Mouse (Mus musculus) embryo, embryonic 11.5 days (tissue): ENCODE measurements around the gene Chrna3.

ENCODE experiments used
- DNase-seq: peaks from one replicate; pipeline ENCODE4 v3.0.0-alpha.2; 2012; ENCODE audit warnings: low read depth, low spot score

Gene Chrna3

GRCm38 (mm10) chr9:55026275-55026663, at the start of gene Chrna3:
Gene Chrna3 (minus strand): TSS chr9:55026562.
- DNase-seq, result peak; percentile 31

- DNase-seq, result no peak
Observed at GRCm38 (mm10) chr9:55067965-55068265, 41.6 kb upstream of the Chrna3 start.

GRCm38 (mm10) chr9:55067260-55067964, 41.0 kb upstream of the Chrna3 start:
- no peak for DNase-seq

GRCm38 (mm10) chr9:55065241-55065640, 38.9 kb upstream of the Chrna3 start:
- DNase-seq, result no peak

GRCm38 (mm10) chr9:55058067-55058466, 31.7 kb upstream of the Chrna3 start:
- DNase-seq, result no peak

GRCm38 (mm10) chr9:55055386-55055930, 29.1 kb upstream of the Chrna3 start:
- DNase-seq, result no peak

- no peak for DNase-seq
Observed at GRCm38 (mm10) chr9:55048211-55048880, 22.0 kb upstream of the Chrna3 start, which contains the start of gene Chrnb4. Gene Chrnb4 (minus strand): TSS chr9:55048779.

- no peak for DNase-seq
Observed at GRCm38 (mm10) chr9:55046764-55047163, 20.4 kb upstream of the Chrna3 start.

GRCm38 (mm10) chr9:55045001-55045400, 18.6 kb upstream of the Chrna3 start:
- no peak for DNase-seq

- no peak for DNase-seq
Observed at GRCm38 (mm10) chr9:55043688-55044087, 17.3 kb upstream of the Chrna3 start.

GRCm38 (mm10) chr9:55041389-55041788, 15.0 kb upstream of the Chrna3 start:
- DNase-seq, result no peak

GRCm38 (mm10) chr9:55039983-55040382, 13.6 kb upstream of the Chrna3 start:
- DNase-seq, result no peak

GRCm38 (mm10) chr9:55038948-55039347, 12.6 kb upstream of the Chrna3 start:
- DNase-seq, result no peak

GRCm38 (mm10) chr9:55031435-55032167, 5.2 kb upstream of the Chrna3 start:
- DNase-seq, result no peak

- DNase-seq, result no peak
Observed at GRCm38 (mm10) chr9:55025534-55026274, 658 bp downstream of the Chrna3 start.

- DNase-seq, result peak; percentile 74
Observed at GRCm38 (mm10) chr9:55023902-55024583, 2.3 kb downstream of the Chrna3 start.

- no peak for DNase-seq
Observed at GRCm38 (mm10) chr9:55023326-55023725, 3.0 kb downstream of the Chrna3 start.

- DNase-seq, result no peak
Observed at GRCm38 (mm10) chr9:55016926-55017325, 9.4 kb downstream of the Chrna3 start.

GRCm38 (mm10) chr9:55010588-55011350, 15.6 kb downstream of the Chrna3 start:
- no peak for DNase-seq

- no peak for DNase-seq
Observed at GRCm38 (mm10) chr9:55009692-55010091, 16.7 kb downstream of the Chrna3 start.
